Mouse (Mus musculus): ENCODE measurements at regions not wholly inside any gene's neighbourhood (a gene's known extent, or its start where the extent isn't known, plus 50 kb on each side); places are given as distances from the start of the nearest gene placed in this dataset.

GRCm38 (mm10) chr6:89242371-89243288 is 119.8 kb downstream of the Plxna1 start:
- H3K27me3 ChIP-seq (ENCODE audit: control insufficient read depth, insufficient read depth, low read length): no peaks in the 10 kb centered on the region
- no peak overlapping the region for H3K4me3 ChIP-seq (ENCODE audit: extremely low read depth, insufficient read depth, insufficient read length)
- H3K27ac ChIP-seq (ENCODE audit: insufficient read depth, low read length): no peak overlapping the region
- H3K36me3 ChIP-seq (ENCODE audit: control insufficient read depth, insufficient read depth, low read length): no peaks in the 10 kb centered on the region
- WGBS: 46% methylated on average over 18 of the region's 18 CpGs
- no peak for TF ChIP-seq POLR2A (IDR thresholded peaks at IDR 0.05; ENCODE audit: low read depth, low read length)
- TF ChIP-seq CTCF (IDR thresholded peaks at IDR 0.05; ENCODE audit: extremely low read depth, insufficient read depth, insufficient read length, insufficient replicate concordance): no peak
- no peak for DNase-seq (ENCODE audit: low read depth in 1 of 2, low spot score in 2 of 2)
- H3K4me1 ChIP-seq (ENCODE audit: control insufficient read depth, insufficient read depth, insufficient read length): no peaks in the 10 kb centered on the region; the same call in 1 of the 2 replicates

- H3K4me1 ChIP-seq (ENCODE audit: control insufficient read depth, insufficient read depth, insufficient read length): no peaks in the 10 kb centered on the region; the same call in 1 of the 2 replicates
- H3K27ac ChIP-seq (ENCODE audit: insufficient read depth, low read length): no peak overlapping the region
- WGBS: 78% methylated on average over 8 of the region's 8 CpGs
- no peak for DNase-seq (ENCODE audit: low read depth in 1 of 2, low spot score in 2 of 2)
- H3K4me3 ChIP-seq (ENCODE audit: extremely low read depth, insufficient read depth, insufficient read length): no peak overlapping the region
- H3K27me3 ChIP-seq (ENCODE audit: control insufficient read depth, insufficient read depth, low read length): no peaks in the 10 kb centered on the region
- TF ChIP-seq POLR2A (IDR thresholded peaks at IDR 0.05; ENCODE audit: low read depth, low read length) (no peak), CTCF (IDR thresholded peaks at IDR 0.05; ENCODE audit: extremely low read depth, insufficient read depth, insufficient read length, insufficient replicate concordance) (no peak)
- H3K36me3 ChIP-seq (ENCODE audit: control insufficient read depth, insufficient read depth, low read length): no peaks in the 10 kb centered on the region
Observed at GRCm38 (mm10) chr6:89245506-89245905, 116.9 kb downstream of the Plxna1 start.

- H3K27ac ChIP-seq (ENCODE audit: insufficient read depth, low read length): no peak overlapping the region
- H3K27me3 ChIP-seq (ENCODE audit: control insufficient read depth, insufficient read depth, low read length): no peaks in the 10 kb centered on the region
- 68% methylated on average over 5 of the region's 5 CpGs for WGBS
- no peak for DNase-seq (ENCODE audit: low read depth in 1 of 2, low spot score in 2 of 2)
- no peak overlapping the region for H3K4me3 ChIP-seq (ENCODE audit: extremely low read depth, insufficient read depth, insufficient read length)
- H3K4me1 ChIP-seq (ENCODE audit: control insufficient read depth, insufficient read depth, insufficient read length): no peaks in the 10 kb centered on the region; the same call in 1 of the 2 replicates
- TF ChIP-seq CTCF (IDR thresholded peaks at IDR 0.05; ENCODE audit: extremely low read depth, insufficient read depth, insufficient read length, insufficient replicate concordance) (no peak), POLR2A (IDR thresholded peaks at IDR 0.05; ENCODE audit: low read depth, low read length) (no peak)
- H3K36me3 ChIP-seq (ENCODE audit: control insufficient read depth, insufficient read depth, low read length): no peaks in the 10 kb centered on the region
Observed at GRCm38 (mm10) chr6:89246261-89246660, 116.2 kb downstream of the Plxna1 start.

- DNase-seq (ENCODE audit: low read depth in 1 of 2, low spot score in 2 of 2): no peak
- TF ChIP-seq CTCF (IDR thresholded peaks at IDR 0.05; ENCODE audit: extremely low read depth, insufficient read depth, insufficient read length, insufficient replicate concordance): no peak
- TF ChIP-seq POLR2A (IDR thresholded peaks at IDR 0.05; ENCODE audit: low read depth, low read length): no peak
- Histone ChIP-seq H3K36me3 (ENCODE audit: control insufficient read depth, insufficient read depth, low read length) (no peaks in the 10 kb centered on the region), H3K4me3 (ENCODE audit: extremely low read depth, insufficient read depth, insufficient read length) (no peak overlapping the region), H3K4me1 (ENCODE audit: control insufficient read depth, insufficient read depth, insufficient read length) (no peaks in the 10 kb centered on the region; the same call in 1 of the 2 replicates), H3K27ac (ENCODE audit: insufficient read depth, low read length) (no peak overlapping the region), H3K27me3 (ENCODE audit: control insufficient read depth, insufficient read depth, low read length) (no peaks in the 10 kb centered on the region)
- 94% methylated on average over 9 of the region's 9 CpGs for WGBS
Observed at GRCm38 (mm10) chr6:89248574-89248973, 113.8 kb downstream of the Plxna1 start.

GRCm38 (mm10) chr6:89249303-89249702 is 113.1 kb downstream of the Plxna1 start:
- Histone ChIP-seq H3K27me3 (ENCODE audit: control insufficient read depth, insufficient read depth, low read length) (no peaks in the 10 kb centered on the region), H3K4me1 (ENCODE audit: control insufficient read depth, insufficient read depth, insufficient read length) (no peaks in the 10 kb centered on the region; the same call in 1 of the 2 replicates), H3K27ac (ENCODE audit: insufficient read depth, low read length) (no peak overlapping the region), H3K4me3 (ENCODE audit: extremely low read depth, insufficient read depth, insufficient read length) (no peak overlapping the region), H3K36me3 (ENCODE audit: control insufficient read depth, insufficient read depth, low read length) (no peaks in the 10 kb centered on the region)
- TF ChIP-seq CTCF (IDR thresholded peaks at IDR 0.05; ENCODE audit: extremely low read depth, insufficient read depth, insufficient read length, insufficient replicate concordance): no peak
- no peak for TF ChIP-seq POLR2A (IDR thresholded peaks at IDR 0.05; ENCODE audit: low read depth, low read length)
- no peak for DNase-seq (ENCODE audit: low read depth in 1 of 2, low spot score in 2 of 2)
- 82% methylated on average over 8 of the region's 8 CpGs for WGBS

GRCm38 (mm10) chr6:89251641-89252040 is 110.8 kb downstream of the Plxna1 start:
- Histone ChIP-seq H3K4me1 (ENCODE audit: control insufficient read depth, insufficient read depth, insufficient read length) (no peaks in the 10 kb centered on the region; the same call in 1 of the 2 replicates), H3K36me3 (ENCODE audit: control insufficient read depth, insufficient read depth, low read length) (no peaks in the 10 kb centered on the region), H3K4me3 (ENCODE audit: extremely low read depth, insufficient read depth, insufficient read length) (no peak overlapping the region), H3K27ac (ENCODE audit: insufficient read depth, low read length) (no peak overlapping the region), H3K27me3 (ENCODE audit: control insufficient read depth, insufficient read depth, low read length) (no peaks in the 10 kb centered on the region)
- 73% methylated on average over 4 of the region's 4 CpGs for WGBS
- TF ChIP-seq CTCF (IDR thresholded peaks at IDR 0.05; ENCODE audit: extremely low read depth, insufficient read depth, insufficient read length, insufficient replicate concordance): no peak
- TF ChIP-seq POLR2A (IDR thresholded peaks at IDR 0.05; ENCODE audit: low read depth, low read length): no peak
- DNase-seq (ENCODE audit: low read depth in 1 of 2, low spot score in 2 of 2): no peak

- 13% methylated on average over 4 of the region's 4 CpGs for WGBS
- no peak overlapping the region for H3K27ac ChIP-seq (ENCODE audit: insufficient read depth, low read length)
- H3K4me1 ChIP-seq (ENCODE audit: control insufficient read depth, insufficient read depth, insufficient read length): peaks cover 8% of the 10 kb centered on the region; the same call in 1 of the 2 replicates
- no peaks in the 10 kb centered on the region for H3K27me3 ChIP-seq (ENCODE audit: control insufficient read depth, insufficient read depth, low read length)
- no peak for DNase-seq (ENCODE audit: low read depth in 1 of 2, low spot score in 2 of 2)
- H3K4me3 ChIP-seq (ENCODE audit: extremely low read depth, insufficient read depth, insufficient read length): no peak overlapping the region
- TF ChIP-seq CTCF (IDR thresholded peaks at IDR 0.05; ENCODE audit: extremely low read depth, insufficient read depth, insufficient read length, insufficient replicate concordance): no peak
- no peaks in the 10 kb centered on the region for H3K36me3 ChIP-seq (ENCODE audit: control insufficient read depth, insufficient read depth, low read length)
Observed at GRCm38 (mm10) chr6:89256022-89256421, 106.4 kb downstream of the Plxna1 start.

Measured in spleen, adult 2 months (tissue).